Mouse (Mus musculus): ENCODE data around the gene Tmem123.
A peak's percentile ranks its signal among the peaks of the same experiment; 100 is the strongest.

GRCm38 (mm10) chr9:7714062-7714907 lies 49.6 kb upstream of the Tmem123 start:
- TF ChIP-seq SIN3A (IDR thresholded peaks at IDR 0.05; ENCODE audit: low read length) (peak; percentile 32; the same call in 1 of the 2 replicates), MAX (IDR thresholded peaks at IDR 0.05; ENCODE audit: low read length) (no peak), GATA1 (IDR thresholded peaks at IDR 0.05; ENCODE audit: low read depth, low read length) (no peak), CTCF (IDR thresholded peaks at IDR 0.05 in 2 of 3, conservative IDR thresholded peaks at IDR 0.05 in 1 of 3; ENCODE audit: control insufficient read depth in 1 of 3, insufficient read depth in 1 of 3, low read depth in 2 of 3, low read length in 3 of 3, poor library complexity in 1 of 3, severe bottlenecking in 1 of 3) (peak; percentile 24 to 92 (median 64); a peak in 5 of 6 replicates), USF1 (IDR thresholded peaks at IDR 0.05; ENCODE audit: low read depth, low read length) (no peak), MYC (IDR thresholded peaks at IDR 0.05; ENCODE audit: low read depth, low read length) (no peak), POLR2A (IDR thresholded peaks at IDR 0.05; ENCODE audit: control insufficient read depth in 1 of 2, insufficient read depth in 1 of 2, low read depth in 1 of 2, low read length in 2 of 2, poor library complexity in 1 of 2) (no peak), MYB (IDR thresholded peaks at IDR 0.05; ENCODE audit: low read depth, low read length) (no peak), MAFK (IDR thresholded peaks at IDR 0.05; ENCODE audit: borderline replicate concordance, low read depth, low read length) (no peak), ETS1 (IDR thresholded peaks at IDR 0.05; ENCODE audit: low read depth, low read length) (no peak), TAL1 (IDR thresholded peaks at IDR 0.05; ENCODE audit: low read length) (no peak), SMC3 (IDR thresholded peaks at IDR 0.05; ENCODE audit: low read depth, low read length) (peak; percentile 98), CHD1 (IDR thresholded peaks at IDR 0.05; ENCODE audit: low read depth, low read length) (no peak), EP300 (IDR thresholded peaks at IDR 0.05; ENCODE audit: low read depth in 1 of 2, low read length in 2 of 2) (no peak)
